Mouse (Mus musculus) testis, adult 2 months (tissue): ENCODE data around the gene Ly6g6e. TPM values are rescaled to one million over a fixed set of nuclear protein-coding genes. Genes with fewer than 3 reads are reported as not detected.
A peak's percentile ranks its signal among the peaks of the same experiment; 100 is the strongest.

Experiments used
- H3K27ac ChIP-seq: fragments of 200-500 bp; 2 replicates; pipeline ENCODE4 v1.5.1; 2012; ENCODE audit warnings: low read depth, low read length; ENCODE audit not compliant: control insufficient read depth, insufficient read depth
- H3K27me3 ChIP-seq: fragments of 200-500 bp; 2 replicates; pipeline ENCODE4 v1.6.1; 2012; ENCODE audit warnings: mild to moderate bottlenecking, low read length, moderate library complexity; ENCODE audit not compliant: control insufficient read depth, insufficient read depth
- H3K36me3 ChIP-seq: fragments of 200-500 bp; 2 replicates; pipeline ENCODE4 v1.6.1; 2012; ENCODE audit warnings: mild to moderate bottlenecking, low read length; ENCODE audit not compliant: control insufficient read depth, insufficient read depth
- H3K4me1 ChIP-seq: fragments of 200-500 bp; 2 replicates; pipeline ENCODE4 v1.6.1; 2012; ENCODE audit warnings: low read length; ENCODE audit not compliant: control insufficient read depth, insufficient read depth
- H3K4me3 ChIP-seq: fragments of 200-500 bp; 2 replicates; pipeline ENCODE4 v1.5.1; 2012; ENCODE audit warnings: low read depth, mild to moderate bottlenecking, low read length, moderate library complexity, mixed read lengths; ENCODE audit not compliant: control insufficient read depth
- CTCF ChIP-seq: fragments of 200-500 bp; IDR thresholded peaks from 2 replicates; pipeline ENCODE4 v1.5.1; 2012; ENCODE audit warnings: low read depth, mild to moderate bottlenecking, inconsistent platforms, low read length, moderate library complexity; ENCODE audit not compliant: control insufficient read depth, insufficient read depth, insufficient replicate concordance
- POLR2A ChIP-seq: fragments of 200-500 bp; IDR thresholded peaks from 2 replicates; pipeline ENCODE4 v1.6.1; 2012; ENCODE audit warnings: low read depth, mild to moderate bottlenecking, inconsistent platforms, low read length, moderate library complexity; ENCODE audit not compliant: control insufficient read depth
- polyA plus RNA-seq: library from polyadenylated mRNA; depleted of rRNA; stranded (reverse); fragments of >200 nt; gene quantifications from 2 replicates; pipeline ENCODE4 v1.2.3, GENCODE M21; 2012

The Ly6g6e gene
- polyA plus RNA-seq, 1 experiment = 0.78 TPM

DNA sequence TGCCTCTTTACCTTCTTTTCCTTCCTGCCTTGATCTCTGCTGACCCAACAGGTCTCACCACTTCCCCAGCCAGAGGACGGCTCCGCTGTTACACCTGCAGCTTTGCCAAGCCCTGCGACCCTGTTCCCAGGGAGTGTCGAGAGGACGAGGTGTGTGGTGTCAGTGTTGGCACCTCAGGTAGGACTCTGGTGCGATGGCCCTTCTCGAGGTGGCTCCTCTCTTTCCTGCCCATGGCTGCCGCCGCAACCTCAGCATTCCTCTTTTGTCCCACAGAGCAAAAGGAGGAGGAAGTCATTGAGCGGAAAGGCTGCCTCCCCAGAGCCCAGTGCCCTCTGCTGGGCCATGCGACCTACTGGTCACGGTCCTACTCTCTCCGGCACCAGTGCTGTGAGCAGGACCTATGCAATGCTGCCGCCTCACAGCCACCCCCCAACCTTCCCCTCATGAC lies 1.1 kb downstream of the Ly6g6e start, which contains the start of gene Ly6g6d:
Ly6g6d (minus strand) TSS at position 280 of the 448 bp plus-strand sequence.
- Histone ChIP-seq H3K4me3 (no peak within 1 kb of the TSS), H3K4me1 (peaks cover 4% of the 10 kb centered on the region), H3K36me3 (no peaks in the 10 kb centered on the region), H3K27me3 (no peaks in the 10 kb centered on the region), H3K27ac (peak within 1 kb of the TSS; percentile 44)
- TF ChIP-seq POLR2A (no peak), CTCF (peak; percentile 43; the same call in 1 of the 2 replicates)

DNA sequence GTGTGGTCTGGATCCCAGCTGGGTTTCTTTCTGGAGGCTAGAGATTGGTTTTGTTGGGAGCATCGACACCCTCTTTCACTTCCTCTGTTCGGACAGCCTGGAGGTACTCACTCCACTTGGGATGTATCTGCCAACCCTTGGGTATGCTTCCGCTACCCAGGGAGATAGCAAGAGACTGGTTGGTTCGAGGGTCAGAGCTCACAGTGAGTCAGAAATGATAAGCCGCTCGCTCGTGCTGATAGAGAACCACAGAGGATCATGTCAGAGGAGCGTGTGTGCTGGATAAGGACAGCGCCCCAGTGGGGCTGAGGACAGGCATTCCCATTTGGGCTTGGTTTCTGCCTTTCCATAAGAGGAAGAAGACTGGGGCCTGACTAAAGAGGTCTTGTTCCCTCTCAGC lies 3.1 kb downstream of the Ly6g6e start:
- Histone ChIP-seq H3K4me1 (peaks cover 2% of the 10 kb centered on the region), H3K36me3 (no peaks in the 10 kb centered on the region), H3K27me3 (no peaks in the 10 kb centered on the region), H3K27ac (no peak overlapping the region), H3K4me3 (no peak overlapping the region)
- TF ChIP-seq CTCF (no peak), POLR2A (no peak)

DNA sequence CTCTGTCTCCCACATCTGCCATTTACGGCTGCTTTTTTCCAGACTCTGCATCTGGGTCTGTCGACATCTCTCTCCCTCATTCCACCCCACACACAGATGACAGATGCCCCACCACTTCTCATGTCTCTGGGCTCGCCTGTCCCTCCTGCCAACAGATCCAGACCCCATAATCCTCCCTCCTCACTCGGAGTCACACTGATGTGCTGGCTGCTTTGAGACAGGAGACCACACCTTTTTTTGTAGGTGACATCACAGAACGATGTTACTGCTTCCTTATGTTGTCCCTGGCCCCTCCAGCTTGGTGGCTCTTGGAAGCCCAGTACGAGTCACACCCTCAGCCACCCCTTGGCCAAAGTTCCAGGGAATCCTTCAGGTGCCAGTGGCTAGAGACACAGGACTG lies 3.5 kb downstream of the Ly6g6e start:
- H3K4me1 ChIP-seq = peaks cover 2% of the 10 kb centered on the region
- H3K36me3 ChIP-seq = no peaks in the 10 kb centered on the region
- no peak overlapping the region for H3K27ac ChIP-seq
- TF ChIP-seq CTCF = no peak
- no peak for TF ChIP-seq POLR2A
- no peaks in the 10 kb centered on the region for H3K27me3 ChIP-seq
- H3K4me3 ChIP-seq = no peak overlapping the region

DNA sequence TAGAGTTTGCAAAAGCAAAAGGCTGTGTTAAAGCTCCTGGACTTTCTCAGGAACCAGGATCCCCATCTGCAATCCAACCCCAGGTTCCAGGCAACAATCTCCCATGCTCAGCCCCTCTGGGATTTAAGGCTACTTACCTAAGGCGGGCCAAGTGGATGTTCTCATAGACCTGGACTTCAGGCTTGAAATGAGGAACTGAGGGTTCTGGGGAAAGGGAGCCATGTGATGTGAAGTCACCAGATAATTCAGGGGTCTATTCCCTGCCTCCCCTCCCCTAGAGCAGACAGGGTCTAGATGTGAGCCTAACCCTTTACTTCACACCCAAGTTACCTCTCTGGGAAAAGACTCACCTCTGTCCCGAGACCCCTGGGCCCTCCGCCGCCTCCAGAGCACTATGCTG lies 4.0 kb downstream of the Ly6g6e start:
- no peaks in the 10 kb centered on the region for H3K27me3 ChIP-seq
- no peak overlapping the region for H3K27ac ChIP-seq
- peaks cover 2% of the 10 kb centered on the region for H3K4me1 ChIP-seq
- no peaks in the 10 kb centered on the region for H3K36me3 ChIP-seq
- no peak overlapping the region for H3K4me3 ChIP-seq
- TF ChIP-seq POLR2A = no peak
- no peak for TF ChIP-seq CTCF

DNA sequence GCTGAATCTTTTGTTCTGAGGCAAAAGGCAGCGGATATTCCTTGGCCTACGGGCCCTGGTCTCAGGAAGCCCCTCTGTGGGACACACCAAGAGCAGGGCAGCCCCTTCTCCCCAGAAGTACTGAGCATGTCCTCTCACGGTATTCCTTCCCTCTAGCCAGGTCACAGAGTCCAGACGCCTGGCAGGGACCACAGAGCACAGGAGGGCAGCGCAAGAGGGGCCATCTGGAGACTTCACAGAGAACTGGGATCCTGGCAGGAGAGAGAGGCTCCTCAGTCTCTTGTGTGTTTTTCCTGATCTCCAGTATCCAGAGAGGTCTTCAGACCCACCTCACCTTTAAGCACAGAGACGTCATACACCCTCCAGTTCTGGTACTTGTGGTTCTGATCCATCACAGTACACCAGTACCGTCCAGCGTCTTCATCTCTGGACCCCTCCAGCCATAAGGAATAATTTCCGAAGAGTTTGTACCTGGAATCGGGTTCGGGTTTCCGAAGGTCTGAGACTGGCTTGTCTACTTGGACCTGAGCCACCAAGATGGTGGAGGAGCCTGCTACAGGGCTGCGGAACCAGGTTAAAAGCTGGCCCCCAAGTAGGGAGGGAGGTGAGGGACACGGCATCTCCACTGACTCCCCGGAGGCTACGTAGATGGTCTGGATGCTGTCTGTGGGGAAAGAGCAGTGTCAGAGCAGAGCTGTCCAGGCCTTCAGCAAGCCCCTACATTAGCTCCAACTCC lies 6.3 kb downstream of the Ly6g6e start:
- no peaks in the 10 kb centered on the region for H3K36me3 ChIP-seq
- H3K27ac ChIP-seq = no peak overlapping the region
- H3K27me3 ChIP-seq = no peaks in the 10 kb centered on the region
- H3K4me1 ChIP-seq = peaks cover 2% of the 10 kb centered on the region; the same call in 1 of the 2 replicates
- TF ChIP-seq POLR2A (no peak), CTCF (no peak)
- H3K4me3 ChIP-seq = no peak overlapping the region

DNA sequence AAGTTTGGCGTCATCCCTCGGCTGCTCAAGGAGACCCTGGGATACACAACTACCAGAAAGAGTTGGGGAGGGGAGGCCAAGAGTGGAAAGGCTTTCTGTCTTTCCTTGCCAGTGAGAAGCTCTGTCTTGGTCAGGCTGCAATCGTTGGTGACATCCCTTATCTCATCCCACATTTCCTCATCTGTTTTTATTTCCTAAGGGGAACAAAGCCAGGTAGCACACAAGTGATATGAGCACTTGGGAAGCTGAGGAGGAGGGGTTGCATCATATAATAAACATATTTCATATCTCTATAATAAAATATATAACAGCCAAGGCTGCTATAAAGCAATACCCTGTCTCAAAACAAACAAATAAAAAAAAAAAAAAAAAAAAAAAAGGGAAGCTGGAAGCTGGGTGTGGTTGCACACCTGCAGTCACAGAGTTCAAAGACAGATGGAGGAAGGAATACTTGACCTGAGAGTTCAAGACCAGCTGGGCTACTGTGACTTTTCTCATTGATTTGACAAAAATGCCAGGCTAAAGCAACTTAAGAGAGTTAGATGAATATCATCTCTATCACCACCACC lies 7.3 kb downstream of the Ly6g6e start:
- H3K4me1 ChIP-seq = peaks cover 2% of the 10 kb centered on the region; the same call in 1 of the 2 replicates
- TF ChIP-seq POLR2A (no peak), CTCF (no peak)
- no peaks in the 10 kb centered on the region for H3K36me3 ChIP-seq
- no peaks in the 10 kb centered on the region for H3K27me3 ChIP-seq
- no peak overlapping the region for H3K27ac ChIP-seq
- H3K4me3 ChIP-seq = no peak overlapping the region

DNA sequence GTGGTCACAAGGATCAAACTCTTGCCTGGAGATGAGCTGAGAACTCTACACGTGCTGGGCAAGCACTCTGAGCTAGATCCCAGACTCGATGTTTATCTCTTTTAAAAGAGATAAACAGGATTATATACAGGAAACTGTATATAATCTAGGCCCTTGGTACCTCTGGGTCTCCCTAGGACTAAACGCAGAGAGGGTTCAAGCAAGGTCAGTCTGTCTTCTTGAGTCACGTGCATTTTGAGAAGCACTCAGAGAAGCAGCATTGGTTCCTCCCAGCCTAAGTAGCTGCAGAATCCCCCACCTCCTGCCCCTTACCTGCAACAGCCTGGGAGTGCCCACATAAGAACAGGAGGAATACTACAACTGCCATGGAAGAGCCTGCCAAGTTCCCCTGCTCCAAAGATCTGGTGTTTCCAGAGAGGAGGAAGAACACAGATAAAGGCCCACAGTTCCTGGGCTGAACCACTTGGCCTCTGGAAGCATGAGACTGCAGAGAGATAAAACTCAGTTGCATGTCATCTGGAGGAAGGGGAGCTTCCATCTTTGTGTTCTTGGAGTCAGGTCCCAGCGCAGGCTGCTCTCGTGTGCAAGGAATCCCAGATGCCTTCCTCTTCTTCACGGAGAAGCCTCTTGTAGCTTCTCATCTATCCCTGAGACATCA lies 8.6 kb downstream of the Ly6g6e start, which contains the start of gene Ly6g6f:
Ly6g6f (minus strand) TSS at position 403 of the 658 bp plus-strand sequence.
- no peak within 1 kb of the TSS for H3K27ac ChIP-seq
- no peak for TF ChIP-seq POLR2A
- no peak for TF ChIP-seq CTCF
- H3K36me3 ChIP-seq = no peaks in the 10 kb centered on the region
- no peaks in the 10 kb centered on the region for H3K27me3 ChIP-seq
- no peak within 1 kb of the TSS for H3K4me3 ChIP-seq
- H3K4me1 ChIP-seq = peaks cover 4% of the 10 kb centered on the region; the same call in 1 of the 2 replicates
